Mouse (Mus musculus) lung, postnatal 14 days (tissue): Measurements from ENCODE around the gene Trip13.

Experiments
- DNase-seq: peaks from one replicate; pipeline ENCODE4 v3.0.0; 2021

Trip13 gene

GRCm38 (mm10) chr13:73886066-73886465, 51.5 kb downstream of the Trip13 start:
- DNase-seq, result peak; percentile 39

DNA sequence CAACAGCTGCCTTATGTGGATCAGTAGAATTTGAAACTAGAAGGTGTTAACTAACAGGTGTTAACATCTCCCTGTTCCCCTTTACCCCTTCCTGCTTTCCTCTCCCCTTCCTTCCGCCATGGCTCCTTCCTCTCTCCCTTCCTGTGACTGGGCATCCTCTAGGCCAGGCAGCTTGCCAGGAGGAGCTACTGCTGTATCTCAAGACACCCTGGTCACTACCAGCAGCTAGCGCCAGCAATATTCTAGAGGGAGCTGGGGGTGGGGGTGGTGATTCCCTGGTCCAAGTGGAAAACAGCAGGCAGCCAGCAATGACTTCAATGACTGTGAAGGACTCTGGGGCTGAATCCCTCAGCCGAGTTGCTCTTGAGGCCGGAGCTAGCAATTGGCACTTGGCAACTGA, 51.9 kb downstream of the Trip13 start:
- no peak for DNase-seq

GRCm38 (mm10) chr13:73881347-73881746, 56.2 kb downstream of the Trip13 start:
- DNase-seq, result no peak

GRCm38 (mm10) chr13:73879824-73880223, 57.8 kb downstream of the Trip13 start:
- peak; percentile 70 for DNase-seq

DNA sequence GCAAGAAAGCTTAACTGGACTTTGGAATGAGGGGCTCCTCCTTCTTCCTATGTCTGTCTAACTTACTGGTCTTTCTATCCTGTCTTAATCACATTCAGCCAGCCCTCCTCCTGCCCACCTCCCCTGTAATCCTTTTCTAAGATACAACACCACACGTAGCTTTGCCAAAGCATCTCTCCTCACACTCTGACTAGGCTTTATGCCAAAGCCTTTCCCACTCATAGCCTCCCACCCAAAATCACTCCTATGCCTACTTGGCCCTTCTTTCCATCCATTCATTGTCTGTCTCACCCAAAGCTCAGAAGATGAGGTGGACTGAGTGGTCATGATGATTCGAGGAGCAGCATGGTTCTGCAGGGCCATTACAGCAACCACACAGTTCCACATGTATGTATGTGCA, 65.4 kb downstream of the Trip13 start:
- no peak for DNase-seq
